Mouse (Mus musculus) brain, embryonic 14.5 days (tissue): ENCODE results near the gene Lrrc30.

Experiments
- CTCF ChIP-seq: fragments of 200-500 bp; IDR thresholded peaks from 2 replicates; pipeline ENCODE4 v1.5.1; 2012; ENCODE audit warnings: inconsistent platforms, mild to moderate bottlenecking, moderate library complexity, borderline replicate concordance; ENCODE audit not compliant: insufficient read depth, insufficient read length; ENCODE audit errors: extremely low read depth
- POLR2A ChIP-seq: fragments of 200-500 bp; IDR thresholded peaks from 2 replicates; pipeline ENCODE4 v1.6.1; 2012; ENCODE audit warnings: mild to moderate bottlenecking, inconsistent platforms, borderline replicate concordance; ENCODE audit not compliant: poor library complexity, insufficient read depth, insufficient read length, severe bottlenecking; ENCODE audit errors: extremely low read depth

DNA sequence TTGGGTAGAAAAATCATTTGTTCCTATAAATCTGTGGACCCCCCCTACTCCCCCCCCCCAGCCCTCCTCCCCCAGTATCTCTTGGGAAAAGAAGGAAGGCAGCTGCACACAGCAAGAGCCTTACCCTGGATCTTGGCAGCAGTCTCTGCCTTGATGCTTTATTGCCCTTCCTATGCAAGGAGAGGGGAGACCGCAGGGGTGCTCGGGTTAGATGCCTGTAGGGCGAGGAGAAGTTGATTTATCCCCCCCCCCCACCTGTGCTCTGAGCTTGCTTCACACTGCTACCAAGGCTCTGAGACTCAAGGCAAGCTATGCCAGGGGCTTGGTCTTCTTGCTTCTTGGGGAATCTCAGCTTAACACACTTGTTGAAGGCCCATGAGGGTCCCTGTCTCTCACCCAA is 2.8 kb downstream of the Lrrc30 start:
- TF ChIP-seq CTCF (no peak), POLR2A (no peak)
